Mouse (Mus musculus): Measurements from ENCODE around the gene D10Jhu81e. TPM values are rescaled to one million over a fixed set of nuclear protein-coding genes. Genes with fewer than 3 reads are reported as not detected.

D10Jhu81e gene
- 10 to 100 TPM; 67.7 to 79.8 TPM for polyA plus RNA-seq (2017; shearing (Covaris generic))

GRCm38 (mm10) chr10:78169281-78170042, at the start of gene D10Jhu81e:
D10Jhu81e (minus strand) TSS chr10:78169782.

GRCm38 (mm10) chr10:78184531-78185380, 15.2 kb upstream of the D10Jhu81e start, which contains the start of gene Pwp2:
Pwp2 (minus strand) TSS chr10:78185149.

Other genes starting within 250 kb of the D10Jhu81e start
- 1 to 10 TPM; 1.2 to 1.7 TPM for gene Trpm2, start 199.2 kb downstream of the D10Jhu81e start, polyA plus RNA-seq (2017; shearing (Covaris generic))
- gene 1810043G02Rik, start 191.3 kb downstream of the D10Jhu81e start, polyA plus RNA-seq (2017; shearing (Covaris generic)) = 10 to 100 TPM in 1 of 2 experiments, 1 to 10 TPM in 1; 5.0 to 11.3 TPM
- 10 to 100 TPM; 53.8 to 58.8 TPM for gene Pfkl, start 159.7 kb downstream of the D10Jhu81e start, polyA plus RNA-seq (2017; shearing (Covaris generic))
- gene Dnmt3l, start 127.8 kb downstream of the D10Jhu81e start, polyA plus RNA-seq (2017; shearing (Covaris generic)) = under 1 TPM in 1 of 2 experiments, not detected in 1; 0.20 TPM
- gene Aire, start 126.2 kb downstream of the D10Jhu81e start, polyA plus RNA-seq (2017; shearing (Covaris generic)) = 1 to 10 TPM in 1 of 2 experiments, under 1 TPM in 1; 0.21 to 1.5 TPM
- gene Icosl, start 100.5 kb downstream of the D10Jhu81e start, polyA plus RNA-seq (2017; shearing (Covaris generic)) = 10 to 100 TPM in 1 of 2 experiments, 1 to 10 TPM in 1; 5.3 to 11.4 TPM
- 10 to 100 TPM; 15.2 to 16.5 TPM for gene Pwp2, start 15.4 kb upstream of the D10Jhu81e start, polyA plus RNA-seq (2017; shearing (Covaris generic))
- 10 to 100 TPM; 42.4 to 44.6 TPM for gene Trappc10, start 74.9 kb upstream of the D10Jhu81e start, polyA plus RNA-seq (2017; shearing (Covaris generic))
- 100 to 1,000 TPM; 205 to 219 TPM for gene Agpat3, start 182.7 kb upstream of the D10Jhu81e start, polyA plus RNA-seq (2017; shearing (Covaris generic))
- 100 to 1,000 TPM; 257 to 260 TPM for gene Rrp1, start 243.3 kb upstream of the D10Jhu81e start, polyA plus RNA-seq (2017; shearing (Covaris generic))